Mouse (Mus musculus) kidney, postnatal 4 days (tissue): ENCODE measurements at regions not wholly inside any gene's neighbourhood (a gene's known extent, or its start where the extent isn't known, plus 50 kb on each side); places are given as distances from the start of the nearest gene placed in this dataset.

Experiments used
- DNase-seq, 2 experiments: peaks; one replicate each; pipeline ENCODE4 v3.0.0; 2021; ENCODE audit warnings: mixed read lengths in 2 of 2

DNA sequence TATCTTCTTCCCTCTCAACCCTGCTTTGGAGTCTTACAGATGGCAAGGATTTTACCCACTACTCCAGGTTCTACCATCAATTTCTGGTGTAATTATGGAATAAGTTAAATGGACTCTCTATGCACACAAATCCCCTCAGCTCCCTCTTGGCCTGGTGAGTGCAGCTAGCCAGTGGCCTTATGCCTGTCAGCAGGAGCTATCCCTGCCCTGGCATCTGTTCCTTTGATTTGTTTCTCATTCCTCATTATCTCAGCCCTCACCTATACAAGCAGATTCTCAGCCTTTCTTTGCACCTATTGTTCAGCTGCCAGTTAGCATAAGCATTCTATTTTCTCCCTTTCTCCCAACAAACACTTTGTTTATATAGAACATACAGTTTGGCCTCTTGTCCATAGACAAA lies 150.3 kb downstream of the Rnf152 start:
- DNase-seq = no peak

DNA sequence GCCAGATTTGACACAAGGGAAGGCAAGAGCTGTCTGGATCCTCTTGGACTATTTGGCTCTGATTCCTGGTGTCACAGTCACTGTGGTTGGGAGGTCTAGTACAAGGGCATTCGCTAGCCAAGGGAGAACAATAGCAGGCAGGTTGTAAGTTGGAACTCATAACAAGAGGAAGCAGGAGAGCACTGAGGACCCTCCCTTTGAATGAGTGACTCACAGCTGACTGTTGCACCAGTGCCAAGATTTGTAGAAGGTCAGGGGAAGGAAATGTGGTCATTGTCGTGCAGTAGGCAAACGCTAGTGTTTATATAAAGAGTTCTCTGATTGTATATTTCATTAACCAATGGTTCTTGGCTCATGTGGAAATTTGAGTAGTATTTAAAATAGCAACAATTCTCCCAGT lies 157.2 kb downstream of the Rnf152 start:
- DNase-seq = peak in 1 of 2 experiments; percentile 17

DNA sequence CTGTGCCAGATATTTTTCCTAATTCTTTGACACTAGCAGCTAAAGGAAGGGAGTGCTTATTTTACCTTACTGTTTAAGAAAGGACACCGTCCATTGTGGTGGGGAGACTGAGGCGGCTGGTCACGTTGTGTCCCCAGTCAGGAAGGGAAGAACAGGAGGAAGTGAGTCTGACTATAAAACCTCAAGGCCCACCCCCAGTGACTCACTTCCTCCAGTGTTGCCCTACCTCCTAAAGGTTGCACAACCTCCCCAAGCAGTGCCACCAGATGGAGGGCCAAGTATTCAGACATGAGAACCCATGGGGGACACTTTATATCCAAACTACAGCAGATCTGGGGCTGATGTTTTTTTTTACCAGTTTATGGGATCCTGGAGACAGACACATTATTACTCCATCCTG lies 165.4 kb downstream of the Rnf152 start:
- no peak for DNase-seq

DNA sequence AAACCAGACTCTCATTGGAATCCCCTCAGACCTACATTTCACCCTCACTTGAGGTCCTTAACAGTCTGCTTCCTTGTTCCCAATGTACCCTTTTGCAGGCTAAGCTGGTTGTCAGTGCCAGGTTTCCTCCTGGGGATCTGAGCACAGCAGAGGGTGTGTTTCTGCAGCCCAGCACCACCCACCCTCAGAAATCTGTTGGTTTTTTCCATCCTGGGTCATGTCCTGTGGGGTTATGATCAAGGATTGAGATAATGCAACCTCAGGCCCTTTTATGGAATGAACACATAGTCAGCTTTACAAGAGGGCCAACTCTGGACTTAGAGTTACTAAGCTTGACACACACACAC lies 167.6 kb downstream of the Rnf152 start:
- DNase-seq = no peak

DNA sequence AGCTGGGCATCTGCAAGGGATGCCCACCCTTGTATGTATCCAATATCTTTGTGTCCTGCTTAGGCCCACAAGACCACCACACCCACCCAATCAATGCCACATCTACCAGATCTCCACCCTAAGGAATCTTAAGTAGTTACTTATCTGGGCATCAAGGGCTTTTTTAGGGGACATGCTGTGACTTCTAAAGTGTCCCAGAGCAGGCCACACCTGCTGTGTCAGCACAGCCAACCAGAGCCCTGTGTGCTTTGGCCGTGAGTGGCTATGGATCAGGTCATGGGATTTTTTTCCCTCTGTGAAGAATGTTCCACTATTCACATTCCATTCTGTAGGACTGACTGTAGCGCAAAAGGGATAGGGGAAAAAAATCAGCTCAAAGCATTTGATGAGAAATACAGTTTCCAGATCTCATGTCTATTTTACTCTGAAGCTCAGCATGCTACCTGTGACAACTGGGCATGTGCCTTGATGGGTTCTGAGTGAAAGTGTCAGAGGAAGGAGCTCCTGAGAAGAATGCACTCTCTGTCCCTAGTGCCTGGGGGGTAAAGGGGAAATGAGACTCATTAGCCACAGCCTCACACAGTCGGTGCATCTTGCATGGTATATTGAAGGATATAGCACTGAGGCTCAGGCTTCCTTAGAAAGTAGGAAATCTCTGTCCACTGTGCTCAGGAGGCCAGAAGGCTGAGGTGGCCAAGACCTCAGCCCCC lies 168.1 kb downstream of the Rnf152 start:
- DNase-seq = no peak

DNA sequence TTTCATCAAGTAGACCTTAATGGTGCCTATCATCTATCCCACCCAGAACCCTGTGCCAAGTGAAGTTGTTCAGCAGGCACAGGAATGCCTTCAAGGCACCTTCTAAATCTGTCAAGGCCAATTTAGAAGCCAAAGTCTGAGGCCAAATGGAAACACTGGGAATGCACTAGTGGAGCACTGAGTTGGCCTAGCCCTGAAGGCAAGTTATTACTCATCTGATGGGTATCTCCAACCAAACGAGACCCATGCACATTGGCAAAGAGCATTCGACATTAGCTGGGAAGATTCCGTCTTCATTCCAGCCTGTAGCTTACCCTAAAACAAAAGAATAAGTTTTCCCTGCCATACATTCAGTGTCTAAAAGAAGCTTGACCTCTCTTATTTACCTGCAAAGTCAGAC lies 172.0 kb downstream of the Rnf152 start:
- DNase-seq = no peak

DNA sequence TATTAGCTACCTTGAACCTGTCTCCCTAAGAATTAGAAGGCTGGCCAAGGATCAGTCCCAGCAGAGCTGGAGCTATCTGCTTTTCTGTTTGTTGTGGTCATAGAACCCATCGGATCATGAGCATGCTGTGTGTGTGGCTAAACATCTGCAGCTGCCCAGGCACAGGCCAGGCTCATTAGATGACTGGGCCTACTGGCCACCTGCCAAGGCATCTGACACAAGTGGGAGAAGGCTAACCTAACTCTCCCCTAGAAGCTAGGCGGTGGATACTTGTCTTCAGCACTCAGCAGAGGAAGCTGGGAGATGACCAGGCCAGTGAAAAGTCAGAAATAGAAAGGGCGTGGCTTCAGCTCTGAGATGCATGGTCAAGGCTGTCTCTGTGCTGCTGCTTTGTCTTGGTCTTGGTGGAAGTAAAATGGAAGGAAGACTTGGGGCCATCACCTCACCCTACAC lies 177.1 kb downstream of the Rnf152 start:
- peak; percentile 78 to 86 for DNase-seq

DNA sequence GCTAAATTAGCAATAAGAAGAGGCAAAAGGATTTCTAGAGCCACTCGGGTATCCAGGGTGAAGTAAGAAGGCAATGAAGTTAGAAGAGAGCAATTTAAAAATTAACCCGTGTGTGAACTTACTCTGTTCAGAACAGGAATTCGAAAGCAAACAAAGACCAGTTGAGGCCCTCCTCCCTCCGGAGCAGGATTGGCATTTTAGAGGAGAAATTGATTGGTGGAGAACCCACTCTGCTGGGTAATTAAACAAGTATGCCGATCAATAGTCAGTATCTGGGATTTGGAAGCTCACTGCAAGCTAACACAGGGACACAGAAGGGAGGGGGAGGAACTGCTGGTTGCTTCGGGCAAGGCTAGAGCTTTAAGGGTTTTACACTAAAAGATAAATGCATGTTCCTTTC lies 177.7 kb downstream of the Rnf152 start:
- DNase-seq = peak in 1 of 2 experiments; percentile 39

DNA sequence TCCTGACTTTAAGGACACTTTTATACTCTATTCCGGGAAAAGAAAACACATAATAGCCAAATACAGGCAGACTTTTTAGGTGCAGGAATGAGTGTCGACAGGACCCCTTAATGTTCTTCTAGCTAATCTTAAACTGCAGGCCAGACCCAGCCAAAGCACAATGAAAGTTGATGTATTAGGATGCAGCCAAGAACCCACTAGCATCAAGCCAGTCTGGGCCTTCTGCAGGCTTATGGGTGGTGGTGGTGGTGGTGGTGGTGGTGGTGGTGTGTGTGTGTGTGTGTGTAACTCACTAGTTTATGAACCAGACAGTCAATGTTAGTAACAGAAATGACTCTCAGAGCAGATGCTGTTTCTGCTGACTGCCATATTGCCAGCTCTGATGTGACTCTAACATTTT lies 178.6 kb downstream of the Rnf152 start:
- no peak for DNase-seq

DNA sequence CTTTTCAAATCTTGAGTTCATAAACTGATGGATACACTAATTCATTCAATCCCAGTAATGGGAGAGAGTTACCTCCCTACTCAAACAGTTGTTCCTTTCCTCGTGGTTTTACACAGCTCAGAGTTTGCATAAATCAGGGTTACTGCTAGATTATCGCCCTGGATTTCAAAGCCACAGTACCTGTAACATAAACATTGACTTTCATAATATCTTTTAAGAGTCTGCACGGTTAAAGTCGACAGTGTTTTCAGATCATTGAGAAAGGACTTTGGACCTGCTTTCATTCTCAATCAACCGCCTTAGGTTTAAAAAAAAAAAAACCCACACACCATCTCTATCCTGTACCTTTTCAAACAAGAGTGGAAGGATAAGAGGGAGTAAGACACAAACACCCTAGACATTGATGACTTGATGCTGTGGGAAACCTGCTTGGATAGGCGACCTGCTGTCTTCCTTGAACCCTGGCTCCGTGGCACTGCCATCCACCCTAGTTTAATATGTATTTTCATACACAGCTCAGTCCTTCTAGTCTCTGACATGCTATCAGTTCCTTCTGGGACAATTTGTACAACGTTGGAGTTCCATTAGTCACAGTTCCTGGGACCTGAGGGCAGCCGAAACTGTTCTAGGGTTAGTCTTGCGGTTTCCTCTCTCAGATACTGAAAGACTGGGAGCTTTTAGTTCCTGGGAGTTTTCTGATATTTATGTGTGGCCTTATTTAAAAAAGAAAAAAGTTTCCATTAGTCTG lies 179.3 kb downstream of the Rnf152 start:
- DNase-seq = no peak

DNA sequence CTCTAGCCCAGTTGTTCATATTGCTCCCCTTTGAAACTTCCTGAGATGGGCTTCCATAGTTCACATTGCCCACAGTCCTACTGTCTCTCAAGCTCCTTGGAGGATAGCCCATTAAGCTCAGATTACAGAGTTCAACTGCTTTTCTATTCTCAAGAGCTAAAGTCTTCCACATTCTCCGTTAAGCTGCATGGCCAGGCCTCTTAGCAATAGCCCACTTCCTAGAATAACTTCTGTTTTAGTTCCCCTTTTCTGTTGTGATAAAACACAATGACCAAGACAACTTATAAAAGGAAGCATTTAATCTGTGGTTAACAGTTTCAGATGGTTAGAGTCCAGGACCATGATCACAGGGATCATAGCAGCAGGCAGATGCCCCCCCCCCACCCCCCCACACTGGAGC lies 185.5 kb downstream of the Rnf152 start:
- no peak for DNase-seq

DNA sequence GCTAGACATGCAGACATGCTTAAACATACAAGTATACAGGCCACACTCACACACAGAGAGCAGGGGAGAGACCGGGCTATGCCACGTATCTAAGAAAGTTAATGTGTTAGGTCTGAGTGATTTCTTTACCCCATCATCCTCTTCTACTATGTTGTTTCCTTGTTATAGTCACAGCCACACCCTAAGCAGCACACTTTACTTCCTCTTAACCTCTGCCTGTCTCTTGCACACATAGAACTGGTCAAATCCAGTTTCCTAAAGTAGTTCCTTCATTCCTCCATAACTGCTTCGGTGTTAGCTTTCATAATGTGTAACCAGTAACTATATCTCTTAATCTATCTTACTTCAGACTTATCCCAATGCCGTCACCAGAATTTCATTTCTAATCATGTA lies 186.4 kb downstream of the Rnf152 start:
- no peak for DNase-seq

DNA sequence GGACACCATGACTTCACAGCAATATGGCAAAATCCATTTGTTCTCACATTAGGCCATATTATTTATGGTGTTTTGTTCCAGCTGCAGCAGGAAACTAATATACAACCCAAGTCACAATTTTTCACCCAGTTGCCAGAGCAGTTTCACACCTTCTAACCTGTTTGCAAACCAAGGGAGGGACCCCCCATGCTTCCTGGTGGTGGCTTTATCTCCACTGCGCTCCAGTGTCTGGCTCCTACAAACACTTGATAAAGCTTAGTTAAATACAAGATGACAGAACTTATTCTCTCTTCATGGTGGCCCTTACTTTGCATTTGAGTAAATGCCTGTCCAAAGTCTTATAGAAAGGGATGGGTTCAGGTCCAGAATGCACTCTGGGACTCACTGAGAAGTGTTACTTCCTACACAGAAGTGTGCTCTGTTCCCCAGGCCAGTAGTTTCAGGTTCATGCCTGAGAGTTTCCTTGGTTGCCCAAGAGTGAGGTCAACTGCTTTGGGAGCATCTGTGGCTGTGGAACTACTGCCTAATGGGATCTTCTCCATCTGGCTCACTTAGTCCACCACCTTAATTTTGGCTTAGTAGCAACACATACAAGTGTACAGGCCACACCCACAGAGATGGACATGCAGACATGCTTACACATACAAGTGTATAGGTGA lies 186.9 kb downstream of the Rnf152 start:
- DNase-seq = no peak

DNA sequence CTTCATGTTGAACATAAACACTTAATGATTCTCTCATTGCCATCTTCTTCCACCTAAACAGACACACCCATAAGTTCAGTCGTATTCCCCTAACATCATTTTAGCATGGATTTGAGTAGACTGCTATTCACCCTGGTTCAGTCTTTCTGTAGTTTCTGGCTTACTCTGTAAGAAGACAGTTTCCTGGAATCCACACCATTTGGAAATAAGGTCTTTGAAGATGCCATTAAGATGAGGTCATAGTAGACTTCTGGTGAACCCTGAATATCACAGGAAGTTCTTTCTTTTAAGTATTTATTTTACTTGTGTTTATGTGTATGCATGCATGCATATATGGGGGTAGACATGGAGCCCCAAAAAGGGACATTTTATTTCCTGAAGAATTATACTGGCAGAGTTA lies 187.7 kb downstream of the Rnf152 start:
- DNase-seq = no peak

DNA sequence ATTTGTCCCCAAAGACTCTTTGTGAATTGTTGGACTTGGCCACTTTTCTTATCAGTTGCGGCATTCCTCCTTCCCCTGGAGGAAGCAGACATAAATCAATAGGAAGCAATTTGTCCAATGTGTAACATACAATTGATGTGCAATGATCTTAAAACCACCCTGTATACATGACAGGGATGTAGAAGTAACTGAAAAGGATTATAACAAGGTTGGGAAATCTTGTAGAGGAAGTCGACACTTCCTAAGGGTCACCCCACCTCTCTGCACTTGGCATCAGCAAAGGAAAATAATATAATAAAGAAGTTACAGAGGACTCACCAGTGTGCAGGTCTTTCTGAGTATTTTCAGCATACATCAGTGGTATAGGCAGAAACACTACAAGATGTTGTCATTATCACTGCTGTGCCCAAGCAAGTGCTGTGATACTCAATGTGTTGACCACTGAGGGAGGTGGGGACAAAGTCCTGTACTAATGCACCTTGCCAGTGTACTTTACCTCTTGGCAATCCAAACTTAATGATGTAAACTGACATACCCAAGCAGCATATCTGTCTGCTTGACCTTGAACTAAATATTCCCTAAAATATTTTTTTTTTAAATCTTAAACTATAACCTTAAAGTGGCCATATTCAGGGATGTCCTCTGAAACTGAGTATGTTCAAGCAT lies 198.9 kb downstream of the Rnf152 start:
- no peak for DNase-seq

DNA sequence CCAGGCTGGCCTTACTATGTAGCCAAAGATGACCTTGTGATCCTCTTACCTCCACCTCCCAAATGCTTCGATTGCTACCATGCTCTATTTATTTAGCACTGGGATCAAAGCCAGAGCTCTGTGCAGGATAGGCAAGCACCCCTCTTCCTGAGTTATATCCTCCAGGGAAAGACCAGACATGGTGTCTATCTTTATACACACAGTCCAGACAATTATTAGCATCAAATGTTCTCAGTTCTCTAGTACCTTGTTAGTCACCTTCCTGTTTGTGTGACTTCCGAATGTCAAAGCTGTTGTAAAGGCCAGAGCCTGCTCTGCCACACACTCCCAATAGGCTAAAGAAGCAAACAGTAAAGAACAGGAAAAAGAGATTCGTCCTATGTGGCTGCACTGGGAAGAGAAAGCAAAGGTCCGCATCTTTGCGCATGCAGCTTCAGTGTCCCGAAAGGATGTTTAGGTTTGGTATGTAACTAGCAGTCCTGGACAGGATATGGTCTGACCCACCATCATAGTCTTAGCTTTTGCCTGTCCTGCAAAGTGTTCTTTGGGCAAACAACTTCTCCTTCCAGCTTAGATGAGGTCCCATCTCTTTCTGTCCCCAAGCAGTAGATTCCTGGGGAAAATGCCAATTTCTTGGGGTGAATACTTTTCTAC lies 204.2 kb downstream of the Rnf152 start:
- DNase-seq = no peak

DNA sequence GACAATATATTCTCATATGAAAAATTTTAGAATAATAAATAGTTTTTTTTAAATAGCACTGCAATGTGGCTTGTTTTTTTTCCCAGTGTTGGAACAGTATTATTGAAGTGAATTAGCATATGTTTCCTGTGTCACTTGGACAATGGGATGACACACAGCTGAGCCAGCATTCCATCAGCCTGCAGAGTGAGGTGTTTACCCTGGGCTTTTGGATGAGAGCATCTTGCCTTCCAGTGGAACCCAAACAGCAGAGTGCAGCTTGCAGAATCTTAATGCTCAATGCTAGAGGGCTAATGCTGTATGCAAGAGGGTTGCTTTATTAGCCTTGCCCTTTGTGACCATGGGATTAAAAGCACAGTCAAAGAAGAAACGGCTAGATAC lies 205.1 kb downstream of the Rnf152 start:
- no peak for DNase-seq

DNA sequence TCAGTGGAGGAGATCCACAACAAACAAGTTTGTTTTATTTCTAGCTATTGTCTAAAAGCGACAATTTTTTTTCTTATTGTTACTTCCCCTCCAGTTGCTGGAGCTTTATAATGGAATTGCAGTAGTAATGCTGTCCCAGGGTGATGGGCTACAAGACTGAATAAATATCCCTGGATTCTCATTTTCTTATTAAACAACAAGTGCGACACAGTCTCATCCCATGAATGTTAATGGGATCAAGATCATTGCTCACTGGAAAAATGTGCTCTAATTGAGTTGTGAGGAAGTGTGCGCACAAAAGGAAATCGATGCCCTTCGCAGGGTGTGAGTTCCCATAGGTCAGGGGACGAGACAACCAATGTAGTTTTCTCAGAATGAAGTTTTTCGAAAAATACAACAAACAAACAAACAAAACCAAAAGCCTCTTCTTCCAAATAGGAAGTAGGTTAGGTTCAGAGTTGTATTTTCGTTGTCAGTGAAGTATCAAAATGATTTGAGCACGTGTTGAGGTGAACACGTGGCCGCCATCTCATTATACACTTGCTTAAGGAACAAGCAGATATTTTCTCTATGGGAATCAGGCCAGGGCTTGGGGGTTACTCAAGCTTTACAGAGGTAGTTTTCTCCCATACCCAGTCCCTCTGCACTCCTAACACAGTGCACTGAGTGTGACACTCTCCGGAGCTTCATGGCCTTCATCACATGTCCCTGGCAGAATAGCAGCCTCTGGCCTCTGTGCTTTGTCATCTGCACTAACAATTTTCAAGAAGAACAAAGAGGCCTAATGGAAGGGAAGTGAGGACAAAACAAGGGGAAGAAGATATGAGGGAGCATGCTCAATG lies 205.7 kb downstream of the Rnf152 start:
- DNase-seq = no peak

DNA sequence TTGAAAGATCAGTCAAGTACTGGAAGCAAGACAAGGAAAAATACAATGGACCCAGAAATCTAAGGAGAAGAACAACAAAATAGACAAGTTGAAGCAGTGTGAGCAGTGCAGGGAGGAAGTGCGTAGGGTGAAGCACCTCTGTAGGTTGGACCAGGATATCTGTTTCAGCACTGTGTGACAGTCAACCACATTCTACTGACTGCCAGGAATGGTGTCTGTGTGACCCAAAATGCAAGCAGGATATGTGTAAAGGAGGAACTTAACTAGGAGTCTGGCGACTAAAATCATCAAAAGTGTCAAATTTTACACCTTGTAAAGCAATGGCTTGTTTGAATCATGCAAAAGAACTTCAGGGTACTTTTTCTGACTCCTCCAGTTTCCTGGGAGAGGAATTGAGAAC lies 207.7 kb downstream of the Rnf152 start:
- no peak for DNase-seq

DNA sequence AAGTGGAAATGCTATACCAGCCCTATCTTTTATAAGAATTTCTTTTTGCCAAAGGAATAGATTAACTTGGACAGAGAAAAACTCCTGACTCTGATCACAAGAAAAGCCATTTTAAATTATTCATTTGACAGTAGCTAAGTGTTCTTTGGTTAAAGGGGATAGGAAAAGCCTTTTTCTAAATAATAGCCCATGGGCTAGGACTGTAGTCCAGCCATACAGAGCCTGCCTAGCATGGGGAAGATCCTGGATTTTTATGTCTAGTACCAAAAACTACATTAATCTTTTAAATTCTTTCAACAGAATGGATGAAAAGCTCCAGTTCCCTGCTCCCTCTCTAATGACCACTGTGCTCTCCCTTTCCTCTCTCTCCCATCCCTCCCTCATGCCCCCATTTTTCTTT lies 208.5 kb downstream of the Rnf152 start:
- no peak for DNase-seq

DNA sequence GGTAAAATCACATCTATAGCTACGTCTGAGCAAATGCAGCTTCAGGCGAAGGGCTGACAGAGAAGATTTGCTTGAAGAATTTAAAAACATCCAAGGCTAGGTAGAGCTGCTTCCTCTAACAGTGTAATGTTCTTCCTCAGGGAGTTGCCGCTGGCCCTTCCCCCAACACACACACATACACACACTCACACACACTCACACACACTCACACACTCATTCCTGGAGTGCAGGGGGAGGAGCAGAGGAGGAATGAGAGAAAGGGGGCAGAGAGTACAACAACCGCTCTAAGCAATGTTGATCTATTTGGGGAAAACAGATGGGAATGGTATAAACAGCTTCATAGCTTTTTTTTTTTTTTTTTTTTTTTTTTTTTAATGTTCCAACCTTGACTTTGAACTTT lies 232.6 kb downstream of the Rnf152 start:
- no peak for DNase-seq

DNA sequence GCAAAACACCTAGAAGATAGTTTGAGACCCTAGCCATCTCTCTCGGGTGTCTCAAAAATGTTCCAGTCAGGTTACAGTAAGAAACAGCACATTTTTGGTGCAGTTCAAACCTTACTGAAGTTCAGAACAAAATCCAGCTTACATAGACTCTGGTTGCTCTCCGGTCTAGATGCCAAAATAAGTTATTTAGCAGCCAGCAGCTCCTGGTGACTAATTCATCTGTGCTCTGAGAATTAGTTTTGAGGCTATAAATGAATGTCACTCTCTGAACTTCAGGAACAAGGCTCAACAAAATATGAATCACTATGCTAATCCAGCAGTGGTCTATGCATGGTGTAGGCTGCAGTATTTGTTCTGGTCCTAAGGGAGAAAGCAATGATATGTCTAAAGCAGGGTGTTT lies 238.6 kb downstream of the Rnf152 start:
- no peak for DNase-seq
